Mouse (Mus musculus) intestine, embryonic 16.5 days (tissue): ENCODE measurements around the gene Tnxb. TPM values are rescaled to one million over a fixed set of nuclear protein-coding genes. Genes with fewer than 3 reads are reported as not detected.
A peak's percentile ranks its signal among the peaks of the same experiment; 100 is the strongest.

Experiments used
- ATAC-seq: fragments of 200-750 bp; cut with Nextera tagmentation; 2 replicates; pipeline ENCODE4 v1.8.0; 2017; ENCODE audit warnings: moderate TSS enrichment, moderate library complexity
- H3K27ac ChIP-seq: fragments of 300-500 bp; sonication (generic); 2 replicates; pipeline ENCODE4 v1.5.1; 2014; ENCODE audit warnings: mild to moderate bottlenecking, low read length
- H3K27me3 ChIP-seq: fragments of 300-500 bp; sonication (generic); replicated peaks from 2 replicates; pipeline ENCODE4 v1.6.1; 2014; ENCODE audit warnings: low read length, control low read depth, mixed read lengths; ENCODE audit not compliant: control insufficient read depth, insufficient read depth
- H3K36me3 ChIP-seq: fragments of 300-500 bp; sonication (generic); 2 replicates; pipeline ENCODE4 v1.6.1; 2014; ENCODE audit warnings: low read length, control low read depth; ENCODE audit not compliant: control insufficient read depth, insufficient read depth
- H3K4me1 ChIP-seq: fragments of 300-500 bp; sonication (generic); 2 replicates; pipeline ENCODE4 v1.6.1; 2014; ENCODE audit warnings: low read length, control low read depth, mixed read lengths; ENCODE audit not compliant: control insufficient read depth, insufficient read depth
- H3K4me2 ChIP-seq: fragments of 300-500 bp; sonication (generic); 2 replicates; pipeline ENCODE4 v1.6.1; 2014; ENCODE audit warnings: low read depth, low read length, control low read depth
- H3K4me3 ChIP-seq: fragments of 300-500 bp; sonication (generic); 2 replicates; pipeline ENCODE4 v1.5.1; 2014; ENCODE audit warnings: mild to moderate bottlenecking, low read length
- H3K9ac ChIP-seq: fragments of 300-500 bp; sonication (generic); 2 replicates; pipeline ENCODE4 v1.6.1; 2014; ENCODE audit warnings: low read depth, low read length
- H3K9me3 ChIP-seq: fragments of 300-500 bp; sonication (generic); 2 replicates; pipeline ENCODE4 v1.6.1; 2016; ENCODE audit warnings: low read length, control low read depth; ENCODE audit not compliant: control insufficient read depth
- WGBS: fragments of 180-500 bp; shearing (Covaris S2); extraction: QIAGEN DNeasy Blood & Tissue Kit; methylation state at CpG from one replicate; pipeline ENCODE4 v1.1.7; 2014; 5-methylcytosine and 5-hydroxymethylcytosine counted together
- polyA plus RNA-seq: library from polyadenylated mRNA; unstranded; fragments of >200 nt; fragmentation: Nextera tagmentation; extraction: Ambion mirVana; gene quantifications from 2 replicates; pipeline ENCODE4 v1.2.1, GENCODE M21; 2015

Gene Tnxb
- polyA plus RNA-seq, 1 experiment from 2014 or later, result 1.1 TPM

DNA sequence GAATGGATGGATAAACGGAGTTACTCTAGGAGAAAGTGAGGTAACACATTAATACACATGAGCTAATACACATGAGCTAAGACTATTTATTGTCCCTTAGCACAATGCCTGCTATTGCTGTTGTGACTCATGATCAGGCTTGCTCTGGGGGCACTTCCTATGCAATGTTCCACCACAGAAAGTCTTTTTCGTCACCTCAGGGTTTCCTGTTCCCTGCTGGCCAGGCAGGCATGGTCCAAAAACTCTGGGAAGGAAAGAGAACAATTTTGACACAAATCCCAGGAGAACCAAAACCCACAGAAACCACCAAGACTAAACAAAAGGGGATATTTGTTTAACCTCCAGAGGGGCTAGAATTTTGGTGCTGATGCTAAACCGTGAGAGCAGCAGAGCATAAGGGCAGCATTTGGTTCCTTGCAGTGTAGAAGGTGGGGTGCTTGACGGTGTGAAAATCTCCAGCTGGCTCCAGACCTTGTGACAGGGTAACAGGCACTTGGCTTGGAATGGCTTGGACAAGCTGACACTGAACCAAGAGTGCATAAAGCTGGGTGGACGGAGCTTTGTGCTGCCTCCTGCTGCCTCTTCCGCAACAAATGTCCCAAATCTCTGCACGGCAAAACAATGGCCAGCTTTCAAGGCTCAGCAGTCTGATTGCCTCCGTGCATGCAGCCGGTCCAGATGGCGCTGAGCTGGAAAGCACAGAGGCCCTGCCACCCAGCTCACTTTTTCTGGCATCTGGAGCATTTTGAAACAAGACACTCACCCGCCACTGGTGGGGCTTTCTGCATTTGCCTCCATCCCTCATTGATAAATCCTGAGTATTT is 29.3 kb upstream of the Tnxb start:
- peak overlapping the region; percentile 33 for H3K27ac ChIP-seq
- WGBS, result 18% methylated on average over 11 of the region's 11 CpGs
- peak overlapping the region; percentile 27; the same call in 1 of the 2 replicates for H3K9ac ChIP-seq
- no peaks in the 10 kb centered on the region for H3K27me3 ChIP-seq
- no peaks in the 10 kb centered on the region for H3K9me3 ChIP-seq
- no peak overlapping the region for H3K4me3 ChIP-seq
- H3K4me2 ChIP-seq, result no peak overlapping the region
- no peak for ATAC-seq
- H3K36me3 ChIP-seq, result no peaks in the 10 kb centered on the region
- peaks cover 7% of the 10 kb centered on the region for H3K4me1 ChIP-seq

DNA sequence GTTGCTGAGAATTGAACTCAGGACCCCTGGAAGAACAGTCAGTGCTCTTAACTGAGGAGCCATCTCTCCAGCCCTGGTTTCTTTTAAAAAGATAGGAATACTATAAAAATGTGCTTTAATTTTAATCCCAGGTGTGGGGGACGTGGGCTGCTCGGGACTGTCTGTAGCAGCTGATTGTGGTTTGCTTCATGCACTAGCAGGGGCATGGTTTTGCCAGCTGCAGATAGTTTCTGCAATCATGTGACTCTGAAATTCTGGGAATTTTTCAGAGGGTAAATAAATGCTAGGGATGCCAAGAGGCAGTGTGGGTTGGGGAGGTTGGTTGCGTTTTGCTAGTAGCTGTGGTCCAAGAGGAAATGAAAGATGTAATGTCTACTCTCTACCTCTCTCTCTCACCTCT is 28.4 kb upstream of the Tnxb start:
- H3K4me3 ChIP-seq, result no peak overlapping the region
- H3K36me3 ChIP-seq, result no peaks in the 10 kb centered on the region
- H3K4me1 ChIP-seq, result peaks cover 7% of the 10 kb centered on the region
- 73% methylated on average over 3 of the region's 3 CpGs for WGBS
- no peaks in the 10 kb centered on the region for H3K27me3 ChIP-seq
- no peak overlapping the region for H3K9ac ChIP-seq
- no peak overlapping the region for H3K27ac ChIP-seq
- ATAC-seq, result no peak
- no peaks in the 10 kb centered on the region for H3K9me3 ChIP-seq
- H3K4me2 ChIP-seq, result no peak overlapping the region

DNA sequence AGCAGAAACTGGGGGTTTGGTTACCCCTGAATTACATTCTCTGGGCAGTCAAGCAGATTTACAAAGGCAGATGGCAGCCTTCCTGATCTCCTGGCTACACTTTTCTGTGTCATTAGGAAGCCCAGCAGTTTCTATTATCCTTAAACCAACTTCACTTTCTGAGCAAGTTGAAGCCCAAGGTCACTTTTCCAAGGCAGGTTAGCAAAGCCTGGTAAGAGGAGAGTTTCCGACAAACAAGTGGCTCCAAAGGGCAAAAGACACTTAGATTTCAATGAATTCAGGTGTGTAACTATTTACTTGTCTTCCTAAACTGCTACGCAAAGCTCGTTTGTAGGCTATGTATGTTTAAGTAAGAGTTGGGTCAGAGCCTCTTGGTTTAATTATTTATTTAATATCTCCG is 27.0 kb upstream of the Tnxb start:
- no peak overlapping the region for H3K4me3 ChIP-seq
- H3K27me3 ChIP-seq, result no peaks in the 10 kb centered on the region
- no peaks in the 10 kb centered on the region for H3K36me3 ChIP-seq
- ATAC-seq, result no peak
- H3K27ac ChIP-seq, result no peak overlapping the region
- WGBS, result 88% methylated on average over 4 of the region's 4 CpGs
- H3K9ac ChIP-seq, result no peak overlapping the region
- peaks cover 15% of the 10 kb centered on the region for H3K4me1 ChIP-seq
- no peak overlapping the region for H3K4me2 ChIP-seq
- no peaks in the 10 kb centered on the region for H3K9me3 ChIP-seq

DNA sequence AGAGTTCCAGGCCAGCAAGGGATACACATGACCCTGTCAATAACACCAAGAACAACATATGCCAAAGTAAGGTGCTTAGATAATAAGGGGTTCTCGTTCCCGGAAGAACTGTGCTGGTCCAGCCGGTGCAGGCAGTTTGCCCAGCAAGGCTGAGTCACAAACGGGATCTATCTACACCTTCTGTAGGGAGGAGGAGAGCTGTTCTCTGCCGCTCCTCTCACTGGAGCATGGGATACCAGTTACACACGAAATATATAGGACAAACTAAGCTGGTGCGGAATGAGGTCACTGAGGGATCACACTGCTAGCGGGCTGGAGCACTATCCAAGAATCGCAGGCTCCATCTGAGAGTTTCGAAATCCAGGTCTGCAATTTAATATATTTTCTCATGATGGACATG is 26.4 kb upstream of the Tnxb start:
- H3K4me1 ChIP-seq, result peaks cover 15% of the 10 kb centered on the region
- H3K4me2 ChIP-seq, result no peak overlapping the region
- no peaks in the 10 kb centered on the region for H3K9me3 ChIP-seq
- H3K36me3 ChIP-seq, result no peaks in the 10 kb centered on the region
- WGBS, result 87% methylated on average over 10 of the region's 10 CpGs
- no peak overlapping the region for H3K27ac ChIP-seq
- H3K9ac ChIP-seq, result no peak overlapping the region
- H3K27me3 ChIP-seq, result no peaks in the 10 kb centered on the region
- no peak overlapping the region for H3K4me3 ChIP-seq
- ATAC-seq, result no peak

DNA sequence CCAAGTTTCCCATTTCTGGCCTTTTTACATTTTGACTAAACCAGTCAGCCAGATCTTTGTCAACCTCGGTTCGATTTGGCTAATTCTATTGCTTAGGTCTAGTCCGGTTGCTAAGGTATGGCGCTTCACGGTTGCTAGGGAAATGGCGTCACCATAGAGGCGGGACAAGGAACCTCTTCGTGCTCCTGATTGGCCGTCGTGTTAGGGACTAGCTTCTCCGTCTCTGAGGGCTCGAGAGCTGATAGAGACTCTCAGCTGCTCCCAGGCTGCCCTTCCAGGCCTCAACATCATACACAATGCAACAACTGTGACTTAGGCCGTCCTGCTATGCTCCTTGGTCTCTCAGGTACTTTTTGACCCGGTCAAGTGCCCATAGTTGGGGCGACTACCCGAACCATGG is 25.7 kb upstream of the Tnxb start, which contains the start of gene Fkbpl:
Gene Fkbpl (plus strand): TSS at position 157 of the 400 bp plus-strand sequence.
- Histone ChIP-seq H3K4me1 (peaks cover 15% of the 10 kb centered on the region), H3K27ac (peak within 1 kb of the TSS; percentile 49; the same call in 1 of the 2 replicates), H3K4me2 (peak within 1 kb of the TSS; percentile 59), H3K27me3 (no peaks in the 10 kb centered on the region), H3K9ac (peak within 1 kb of the TSS; percentile 65), H3K36me3 (no peaks in the 10 kb centered on the region), H3K9me3 (no peaks in the 10 kb centered on the region), H3K4me3 (peak within 1 kb of the TSS; percentile 59)
- peak; percentile 74 for ATAC-seq
- WGBS, result under 1% methylated on average over 16 of the region's 16 CpGs

DNA sequence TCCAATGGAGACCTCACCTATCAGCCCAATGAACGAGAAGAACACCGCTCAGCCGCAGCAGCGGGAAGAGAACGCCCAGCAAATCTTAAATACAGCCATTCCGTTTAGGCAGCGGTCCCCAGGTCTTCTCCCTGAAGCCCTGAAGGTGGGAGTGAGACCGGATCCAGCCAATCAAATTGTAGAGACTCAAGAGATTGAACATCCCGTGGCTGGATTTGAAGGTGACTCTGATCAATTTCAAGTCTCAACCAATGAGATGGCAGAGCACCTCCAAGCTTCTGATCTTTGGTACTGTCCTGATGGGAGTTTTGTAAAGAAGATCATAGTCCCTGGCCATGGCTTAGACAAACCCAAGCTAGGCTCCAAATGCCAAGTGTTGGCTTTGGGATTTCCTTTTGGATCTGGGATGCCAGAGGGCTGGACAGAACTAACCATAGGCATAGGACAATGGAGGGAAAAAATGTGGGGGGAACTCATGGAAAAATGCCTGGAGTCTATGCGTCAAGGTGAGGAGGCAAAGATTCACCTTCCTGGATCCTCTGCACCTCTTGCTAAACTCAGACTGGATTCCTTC is 25.0 kb upstream of the Tnxb start:
- Histone ChIP-seq H3K4me2 (peak overlapping the region; percentile 59), H3K4me3 (peak overlapping the region; percentile 59), H3K4me1 (peaks cover 15% of the 10 kb centered on the region), H3K9me3 (no peaks in the 10 kb centered on the region), H3K27ac (0 out of 2 replicates have a peak overlapping the region, but pooled peaks have one; percentile 49), H3K36me3 (no peaks in the 10 kb centered on the region; the same call in 1 of the 2 replicates), H3K9ac (peak overlapping the region; percentile 65), H3K27me3 (no peaks in the 10 kb centered on the region)
- ATAC-seq, result no peak
- 41% methylated on average over 10 of the region's 10 CpGs for WGBS

DNA sequence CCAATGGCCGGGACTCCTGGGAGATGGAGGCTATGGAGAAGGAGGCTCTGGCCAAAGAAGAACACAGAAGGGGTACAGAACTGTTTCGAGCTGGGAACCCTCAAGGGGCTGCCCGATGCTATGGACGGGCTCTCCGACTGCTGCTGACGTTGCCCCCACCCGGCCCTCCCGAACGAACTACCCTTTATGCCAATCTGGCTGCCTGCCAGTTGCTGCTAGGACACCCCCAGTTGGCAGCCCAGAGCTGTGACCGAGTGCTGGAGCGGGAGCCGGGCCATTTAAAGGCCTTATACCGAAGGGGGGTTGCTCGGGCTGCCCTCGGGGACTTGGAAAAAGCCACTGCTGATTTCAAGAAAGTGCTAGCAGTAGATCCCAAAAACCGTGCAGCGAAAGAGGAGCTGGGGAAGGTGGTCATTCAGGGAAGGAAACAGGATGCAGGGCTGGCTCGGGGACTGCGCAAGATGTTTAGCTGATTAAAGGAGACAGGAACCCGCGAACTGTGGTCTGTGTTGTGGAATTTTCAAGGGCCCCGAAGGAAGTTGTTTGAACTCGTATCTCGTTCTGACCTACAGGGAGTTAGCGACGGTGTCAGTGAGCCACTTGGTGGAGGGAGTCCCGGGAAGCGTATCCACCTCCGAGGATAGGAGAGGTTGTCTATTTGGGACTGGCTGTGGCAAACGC is 24.4 kb upstream of the Tnxb start:
- H3K4me2 ChIP-seq, result no peak overlapping the region
- no peaks in the 10 kb centered on the region; the same call in 1 of the 2 replicates for H3K36me3 ChIP-seq
- H3K4me3 ChIP-seq, result no peak overlapping the region
- no peak overlapping the region for H3K9ac ChIP-seq
- peaks cover 15% of the 10 kb centered on the region for H3K4me1 ChIP-seq
- no peaks in the 10 kb centered on the region for H3K9me3 ChIP-seq
- no peak for ATAC-seq
- no peak overlapping the region for H3K27ac ChIP-seq
- no peaks in the 10 kb centered on the region for H3K27me3 ChIP-seq
- 88% methylated on average over 30 of the region's 30 CpGs for WGBS

DNA sequence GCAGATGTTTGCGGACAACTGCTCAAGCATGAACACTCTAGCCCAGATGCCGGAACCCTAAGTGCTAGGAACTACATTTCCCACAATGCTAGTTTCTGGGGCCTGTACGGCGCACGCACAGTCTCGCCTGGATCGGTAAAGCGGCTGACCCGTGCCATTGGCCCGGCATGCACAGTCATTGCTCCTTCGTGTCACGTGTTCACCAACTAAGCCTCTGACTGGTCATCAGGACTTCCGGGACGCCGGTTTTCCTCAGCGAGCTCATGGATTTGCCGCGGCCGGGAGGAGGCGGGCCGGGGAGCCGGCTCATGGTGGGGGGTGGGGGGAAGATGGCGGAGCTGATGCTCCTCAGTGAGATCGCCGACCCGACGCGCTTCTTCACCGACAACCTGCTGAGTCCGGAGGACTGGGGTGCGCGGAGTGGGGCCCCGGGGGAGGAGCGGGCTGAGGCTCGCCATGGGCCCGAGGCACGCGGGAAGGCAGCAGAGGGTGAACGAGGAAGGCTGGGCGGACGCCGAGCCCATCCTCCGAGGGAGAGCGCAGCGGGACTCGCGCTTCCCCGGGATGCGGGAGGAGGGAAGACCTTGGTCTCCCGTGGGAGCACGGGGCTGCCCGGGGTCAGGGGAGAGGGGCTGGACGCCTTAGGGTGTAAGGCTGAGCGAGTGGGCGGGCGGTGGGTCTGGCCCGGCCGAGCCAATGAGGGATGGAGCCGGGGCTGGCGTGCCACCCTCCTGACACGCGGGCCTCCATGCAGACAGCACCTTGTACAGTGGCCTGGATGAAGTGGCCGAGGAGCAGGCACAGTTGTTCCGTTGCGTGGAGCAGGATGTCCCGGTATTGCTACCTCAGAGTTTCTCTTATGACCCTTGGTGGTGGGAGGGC is 23.2 kb upstream of the Tnxb start, which contains the start of gene Atf6b:
Gene Atf6b (plus strand): TSS at position 241 of the 882 bp plus-strand sequence.
- H3K4me2 ChIP-seq, result peak within 1 kb of the TSS; percentile 91
- H3K9ac ChIP-seq, result peak within 1 kb of the TSS; percentile 91
- peak within 1 kb of the TSS; percentile 43; the same call in 1 of the 2 replicates for H3K27ac ChIP-seq
- no peaks in the 10 kb centered on the region for H3K9me3 ChIP-seq
- H3K4me1 ChIP-seq, result peaks cover 15% of the 10 kb centered on the region
- peak within 1 kb of the TSS; percentile 100 for H3K4me3 ChIP-seq
- H3K27me3 ChIP-seq, result no peaks in the 10 kb centered on the region
- H3K36me3 ChIP-seq, result no peaks in the 10 kb centered on the region; the same call in none of the 2 replicates
- peak; percentile 97 for ATAC-seq
- under 1% methylated on average over 66 of the region's 66 CpGs for WGBS
